Mouse (Mus musculus) liver, postnatal 0 days (tissue): ENCODE measurements around the gene Snx20. TPM values are rescaled to one million over a fixed set of nuclear protein-coding genes. Genes with fewer than 3 reads are reported as not detected.

Experiments used
- ATAC-seq: fragments of 200-750 bp; cut with Nextera tagmentation; 2 replicates; pipeline ENCODE4 v1.8.0; 2017; ENCODE audit warnings: mild to moderate bottlenecking, moderate library complexity
- DNase-seq: peaks from one replicate; pipeline ENCODE4 v3.0.0-alpha.2; 2016
- H3K27ac ChIP-seq: fragments of 300-500 bp; sonication (generic); 2 replicates; pipeline ENCODE4 v1.5.1; 2014; ENCODE audit warnings: antibody characterized with exemption, moderate library complexity, mild to moderate bottlenecking, low read depth
- H3K27me3 ChIP-seq: fragments of 300-500 bp; sonication (generic); 2 replicates; pipeline ENCODE4 v1.6.1; 2014; ENCODE audit warnings: low read length, control low read depth, mixed read lengths; ENCODE audit not compliant: insufficient read depth
- H3K36me3 ChIP-seq: fragments of 300-500 bp; sonication (generic); replicated peaks from 2 replicates; pipeline ENCODE4 v1.6.1; 2014; ENCODE audit warnings: mild to moderate bottlenecking, control low read depth, low read length, moderate library complexity, mixed read lengths; ENCODE audit not compliant: insufficient read depth
- H3K4me1 ChIP-seq: fragments of 300-500 bp; sonication (generic); 2 replicates; pipeline ENCODE4 v1.6.1; 2014; ENCODE audit warnings: antibody characterized with exemption, mild to moderate bottlenecking, control low read depth; ENCODE audit not compliant: insufficient read depth
- H3K4me2 ChIP-seq: fragments of 300-500 bp; sonication (generic); 2 replicates; pipeline ENCODE4 v1.6.1; 2014; ENCODE audit warnings: low read depth, mild to moderate bottlenecking, low read length, moderate library complexity, mixed read lengths
- H3K4me3 ChIP-seq: fragments of 300-500 bp; sonication (generic); 2 replicates; pipeline ENCODE4 v1.5.1; 2014; ENCODE audit warnings: low read depth, low read length
- H3K9ac ChIP-seq: fragments of 300-500 bp; sonication (generic); replicated peaks from 2 replicates; pipeline ENCODE4 v1.6.1; 2014; ENCODE audit warnings: mild to moderate bottlenecking, moderate library complexity
- H3K9me3 ChIP-seq: fragments of 300-500 bp; sonication (generic); 2 replicates; pipeline ENCODE4 v1.6.1; 2016; ENCODE audit warnings: mild to moderate bottlenecking, control low read depth, low read length, mixed read lengths
- CTCF ChIP-seq: sonication (generic); IDR thresholded peaks from 2 replicates; pipeline ENCODE4 v1.5.1; 2016; ENCODE audit warnings: antibody characterized with exemption, low read depth
- EP300 ChIP-seq: IDR thresholded peaks from 2 replicates; pipeline ENCODE4 v1.6.1; 2016; ENCODE audit warnings: antibody characterized with exemption, low read depth, mild to moderate bottlenecking
- WGBS: fragments of 180-500 bp; shearing (Covaris S2); extraction: QIAGEN DNeasy Blood & Tissue Kit; methylation state at CpG from one replicate; pipeline ENCODE4 v1.1.7; 2014; ENCODE audit not compliant: insufficient replicate concordance; 5-methylcytosine and 5-hydroxymethylcytosine counted together
- polyA plus RNA-seq: library from polyadenylated mRNA; unstranded; fragments of >200 nt; fragmentation: Nextera tagmentation; extraction: Ambion mirVana; gene quantifications from 2 replicates; pipeline ENCODE4 v1.2.1, GENCODE M21; 2015

The Snx20 gene
- 6.0 TPM in 2 replicates for polyA plus RNA-seq

DNA sequence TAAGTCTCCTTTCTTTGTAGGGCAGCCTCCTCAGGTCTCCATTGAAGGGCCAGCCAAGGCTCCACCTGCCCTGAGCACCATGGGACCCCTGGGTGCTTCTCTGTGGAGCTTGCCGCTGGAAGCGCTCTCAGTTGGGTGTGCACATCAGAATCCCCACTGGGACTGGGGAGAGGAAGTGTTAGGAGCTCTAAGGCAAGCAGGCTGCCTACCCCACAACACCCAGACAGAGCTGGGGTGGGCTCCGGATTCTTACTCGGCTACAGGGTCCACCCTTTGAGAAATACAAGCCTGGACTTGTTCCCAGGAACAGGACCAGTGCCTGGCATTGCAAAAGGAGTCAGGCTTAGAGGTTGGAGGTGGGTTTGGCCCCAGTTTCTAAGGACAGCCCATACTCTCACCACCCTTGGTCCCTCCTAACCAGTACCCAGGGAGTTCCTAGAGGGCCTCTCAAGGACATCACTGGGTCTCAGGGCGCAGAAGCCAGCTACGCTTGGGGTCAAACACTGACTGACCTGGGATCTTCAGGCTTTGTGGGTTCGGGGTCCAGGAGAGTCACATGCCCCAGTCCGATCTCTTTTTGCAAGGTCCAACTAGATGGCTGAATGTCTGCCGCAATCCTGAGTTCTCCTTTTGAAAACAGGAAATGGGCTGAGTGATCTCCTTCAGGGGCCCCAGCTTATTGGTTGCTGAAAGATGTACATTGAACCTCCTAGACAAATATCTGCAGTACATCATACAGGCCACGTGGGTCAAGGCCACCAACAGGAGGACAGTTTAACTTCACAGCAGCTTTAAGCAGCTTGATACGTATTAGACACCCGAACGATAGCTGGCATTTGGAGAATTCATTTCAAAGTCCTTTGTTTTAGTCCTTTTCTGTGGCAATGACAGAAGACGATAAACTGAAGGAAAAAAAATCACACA lies at the start of gene Snx20:
Gene Snx20, minus strand, starts transcription at position 655 of the 924 bp plus-strand sequence.
- H3K4me1 ChIP-seq: peaks cover 30% of the 10 kb centered on the region
- peak within 1 kb of the TSS; percentile 63 for H3K4me3 ChIP-seq
- H3K4me2 ChIP-seq: peak within 1 kb of the TSS; percentile 72
- 24% methylated on average over 14 of the region's 14 CpGs for WGBS
- no peak for TF ChIP-seq EP300
- TF ChIP-seq CTCF: no peak
- peak; percentile 86 for ATAC-seq
- H3K36me3 ChIP-seq: peaks cover 11% of the 10 kb centered on the region; the same call in 1 of the 2 replicates
- no peaks in the 10 kb centered on the region for H3K9me3 ChIP-seq
- H3K9ac ChIP-seq: peak within 1 kb of the TSS; percentile 70
- H3K27me3 ChIP-seq: no peaks in the 10 kb centered on the region
- DNase-seq: peak; percentile 60
- H3K27ac ChIP-seq: peak within 1 kb of the TSS; percentile 84

DNA sequence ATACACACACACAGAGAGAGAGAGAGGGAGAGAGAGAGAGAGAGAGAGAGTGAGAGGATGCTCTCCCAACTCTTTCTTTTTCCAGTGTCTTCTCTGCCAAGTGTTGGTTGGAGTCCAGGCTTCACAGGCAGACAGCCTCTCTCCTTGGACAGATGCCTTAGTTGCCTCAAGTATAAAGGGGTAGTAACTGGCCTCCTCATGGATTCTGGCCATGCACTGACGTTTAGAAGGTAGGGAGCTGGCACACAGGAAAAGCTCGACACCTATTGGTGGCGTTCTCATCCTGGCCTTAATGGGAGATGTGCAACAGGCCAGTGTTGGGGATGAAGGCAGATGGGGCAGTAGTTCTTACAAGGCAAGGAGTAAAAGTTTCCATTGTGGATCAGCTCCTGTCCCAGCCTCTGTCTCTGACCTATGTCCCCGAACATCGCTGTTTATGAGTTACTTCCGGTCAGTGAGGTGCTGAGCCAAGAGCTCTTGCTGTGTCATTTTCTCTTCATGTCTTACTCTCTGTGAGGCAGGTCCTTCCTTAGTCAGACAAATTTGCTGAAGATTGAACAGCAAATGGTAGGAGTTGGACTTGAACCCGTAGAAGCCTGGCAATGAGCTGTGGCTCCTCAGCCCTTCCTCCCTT lies 47.8 kb upstream of the Snx20 start:
- Histone ChIP-seq H3K4me1 (no peaks in the 10 kb centered on the region), H3K36me3 (no peaks in the 10 kb centered on the region), H3K9me3 (no peaks in the 10 kb centered on the region), H3K27me3 (no peaks in the 10 kb centered on the region), H3K4me2 (no peak overlapping the region), H3K9ac (no peak overlapping the region), H3K27ac (no peak overlapping the region), H3K4me3 (no peak overlapping the region)
- WGBS: 84% methylated on average over 7 of the region's 7 CpGs
- no peak for TF ChIP-seq CTCF
- no peak for TF ChIP-seq EP300
- DNase-seq: no peak
- ATAC-seq: no peak

DNA sequence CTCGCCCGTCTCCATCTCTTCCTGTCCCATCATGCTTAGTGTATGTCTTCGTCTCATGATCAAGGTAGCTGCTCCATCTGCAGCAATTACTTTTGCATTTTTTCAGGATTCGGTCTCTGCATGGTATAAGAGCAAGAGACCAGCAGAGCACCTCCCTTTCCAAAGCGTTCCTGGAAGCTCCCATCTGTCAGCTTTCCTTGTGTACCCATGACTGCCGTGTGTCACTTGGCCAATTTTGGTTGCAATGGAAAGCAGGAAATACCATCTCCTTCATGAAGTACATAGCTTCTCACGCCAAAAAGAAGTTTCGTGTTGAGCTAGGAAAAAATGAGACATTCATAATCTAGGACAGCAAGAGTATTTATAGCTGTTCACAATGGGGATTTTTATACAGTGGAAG lies 45.1 kb upstream of the Snx20 start:
- no peak for ATAC-seq
- no peaks in the 10 kb centered on the region for H3K27me3 ChIP-seq
- H3K4me2 ChIP-seq: no peak overlapping the region
- H3K4me3 ChIP-seq: no peak overlapping the region
- no peaks in the 10 kb centered on the region for H3K36me3 ChIP-seq
- no peaks in the 10 kb centered on the region for H3K9me3 ChIP-seq
- no peak overlapping the region for H3K27ac ChIP-seq
- H3K9ac ChIP-seq: no peak overlapping the region
- TF ChIP-seq EP300 (no peak), CTCF (no peak)
- no peaks in the 10 kb centered on the region for H3K4me1 ChIP-seq
- DNase-seq: no peak
- 73% methylated on average over 8 of the region's 8 CpGs for WGBS

DNA sequence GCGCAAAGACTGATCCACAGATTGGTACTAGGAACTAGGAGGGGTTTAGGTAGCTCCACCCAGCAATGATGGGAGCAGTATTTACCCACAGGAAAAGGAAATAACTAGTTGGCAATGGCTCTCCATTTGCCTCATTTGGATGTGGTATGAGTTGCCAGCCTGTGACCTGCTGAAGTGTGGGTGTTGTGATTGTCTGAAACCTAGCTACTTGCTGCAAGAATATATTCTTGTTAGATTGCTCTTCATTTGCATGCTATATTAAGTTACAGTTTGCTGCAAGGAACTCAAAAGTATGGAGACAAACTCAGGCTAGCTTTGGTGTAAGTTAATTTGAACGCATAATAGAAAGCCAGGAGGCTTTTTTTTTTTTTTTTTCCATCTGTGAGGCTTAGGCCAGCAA lies 44.6 kb upstream of the Snx20 start:
- DNase-seq: no peak
- Histone ChIP-seq H3K27ac (no peak overlapping the region), H3K4me2 (no peak overlapping the region), H3K4me3 (no peak overlapping the region), H3K9ac (no peak overlapping the region), H3K27me3 (no peaks in the 10 kb centered on the region), H3K9me3 (no peaks in the 10 kb centered on the region), H3K36me3 (no peaks in the 10 kb centered on the region), H3K4me1 (no peaks in the 10 kb centered on the region)
- TF ChIP-seq CTCF (no peak), EP300 (no peak)
- no peak for ATAC-seq
- 89% methylated on average over 2 of the region's 2 CpGs for WGBS

DNA sequence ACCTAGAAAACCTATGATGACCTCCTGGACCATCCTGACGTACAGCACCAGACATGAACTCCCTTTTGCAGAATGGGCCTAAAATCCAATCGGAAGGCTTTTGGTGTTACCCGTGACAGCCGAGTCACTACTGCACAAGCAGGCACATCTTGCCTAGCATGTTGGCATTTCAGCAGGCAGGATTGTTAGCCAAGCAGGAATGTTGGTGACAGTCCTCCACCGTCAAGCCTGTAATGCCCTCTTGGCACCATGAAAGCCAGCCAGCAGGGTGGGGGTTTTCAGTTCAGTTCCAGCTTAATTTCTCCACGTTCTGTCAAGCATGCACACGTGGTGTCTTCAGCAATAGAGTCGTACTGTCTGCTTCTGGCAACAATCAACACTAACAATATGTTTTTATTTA lies 41.1 kb upstream of the Snx20 start:
- Histone ChIP-seq H3K27ac (no peak overlapping the region), H3K4me3 (no peak overlapping the region), H3K9me3 (no peaks in the 10 kb centered on the region), H3K27me3 (no peaks in the 10 kb centered on the region), H3K9ac (no peak overlapping the region), H3K4me2 (no peak overlapping the region), H3K36me3 (no peaks in the 10 kb centered on the region), H3K4me1 (no peaks in the 10 kb centered on the region)
- DNase-seq (no peak), ATAC-seq (no peak)
- TF ChIP-seq EP300 (no peak), CTCF (no peak)
- WGBS: 78% methylated on average over 8 of the region's 8 CpGs

DNA sequence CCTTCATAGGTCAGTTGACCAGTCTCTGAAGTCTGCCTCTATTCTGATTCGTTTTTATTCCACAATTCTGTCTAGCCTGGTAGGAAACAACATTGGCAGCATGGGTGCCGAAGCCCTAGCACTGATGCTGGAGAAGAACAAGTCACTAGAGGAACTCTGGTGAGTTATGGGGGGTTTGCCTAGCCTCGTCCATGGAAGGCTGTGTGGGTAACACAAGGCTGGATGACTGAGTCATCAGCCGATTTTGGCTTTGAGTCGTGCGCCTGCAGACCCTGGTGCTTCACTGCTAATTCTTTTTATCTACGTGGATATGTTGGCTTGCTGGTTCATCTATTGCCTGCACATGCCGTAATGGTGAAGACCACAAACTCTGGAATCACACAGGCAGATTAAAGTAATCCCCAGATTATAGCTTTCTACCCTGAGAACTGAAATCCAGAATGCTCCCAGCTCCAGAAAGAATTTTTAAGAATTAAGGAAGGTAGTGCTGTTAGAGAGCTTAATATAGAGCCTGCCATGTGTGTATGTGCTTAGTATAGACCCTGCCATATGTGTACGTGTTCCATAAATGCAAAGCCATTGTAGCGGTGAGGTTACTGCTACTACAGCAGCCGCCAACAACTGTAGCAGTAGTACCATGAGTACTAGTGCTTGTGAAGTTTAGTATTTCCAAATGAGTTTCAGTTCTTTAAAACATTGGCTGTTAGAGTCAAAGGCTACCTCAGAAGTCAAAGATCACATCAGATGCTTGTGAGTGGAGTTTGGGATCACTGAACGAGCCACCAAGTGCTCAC lies 39.6 kb upstream of the Snx20 start:
- no peak overlapping the region for H3K27ac ChIP-seq
- no peak for ATAC-seq
- 78% methylated on average over 12 of the region's 12 CpGs for WGBS

More for the DNA sequence above, 39.6 kb upstream of the Snx20 start:
- no peak overlapping the region for H3K4me3 ChIP-seq
- H3K4me2 ChIP-seq: no peak overlapping the region
- no peak overlapping the region for H3K9ac ChIP-seq
- no peaks in the 10 kb centered on the region for H3K36me3 ChIP-seq
- H3K27me3 ChIP-seq: no peaks in the 10 kb centered on the region
- no peaks in the 10 kb centered on the region for H3K9me3 ChIP-seq
- no peaks in the 10 kb centered on the region for H3K4me1 ChIP-seq
- no peak for DNase-seq
- TF ChIP-seq CTCF (no peak), EP300 (no peak)
